Mouse (Mus musculus) midbrain, embryonic 10.5 days (tissue): ENCODE results near the gene Akap13. TPM values are rescaled to one million over a fixed set of nuclear protein-coding genes. Genes with fewer than 3 reads are reported as not detected.

ENCODE experiments used
- DNase-seq: peaks from one replicate; pipeline ENCODE4 v3.0.0-alpha.2; 2017; ENCODE audit warnings: low spot score
- H3K27ac ChIP-seq: fragments of 300-500 bp; sonication (generic); replicated peaks from 2 replicates; pipeline ENCODE4 v1.5.1; 2016; ENCODE audit warnings: mild to moderate bottlenecking
- H3K27me3 ChIP-seq: fragments of 300-500 bp; sonication (generic); 2 replicates; pipeline ENCODE4 v1.6.1; 2016; ENCODE audit warnings: low read depth, mild to moderate bottlenecking; ENCODE audit not compliant: poor library complexity, severe bottlenecking
- H3K36me3 ChIP-seq: fragments of 300-500 bp; sonication (generic); 2 replicates; pipeline ENCODE4 v1.6.1; 2016; ENCODE audit warnings: mild to moderate bottlenecking, moderate library complexity
- H3K4me1 ChIP-seq: fragments of 300-500 bp; sonication (generic); 2 replicates; pipeline ENCODE4 v1.6.1; 2016
- H3K4me3 ChIP-seq: fragments of 300-500 bp; sonication (generic); 2 replicates; pipeline ENCODE4 v1.5.1; 2016; ENCODE audit warnings: mild to moderate bottlenecking, moderate library complexity
- H3K9me3 ChIP-seq: fragments of 300-500 bp; sonication (generic); replicated peaks from 2 replicates; pipeline ENCODE4 v1.6.1; 2016; ENCODE audit warnings: mild to moderate bottlenecking
- WGBS: fragments of 180-500 bp; shearing (Covaris S2); methylation state at CpG from one replicate; pipeline ENCODE4 v1.1.7; 2016; 5-methylcytosine and 5-hydroxymethylcytosine counted together
- polyA plus RNA-seq: library from polyadenylated mRNA; unstranded; fragments of >200 nt; fragmentation: Nextera tagmentation; extraction: Ambion mirVana; gene quantifications from 2 replicates; pipeline ENCODE4 v1.2.1, GENCODE M21; 2016

Akap13 gene
- polyA plus RNA-seq, 1 experiment from 2014 or later, result 29.0 TPM

- Histone ChIP-seq H3K9me3 (no peaks in the 10 kb centered on the region), H3K4me3 (no peak overlapping the region), H3K36me3 (no peaks in the 10 kb centered on the region), H3K4me1 (peaks cover 2% of the 10 kb centered on the region), H3K27me3 (no peaks in the 10 kb centered on the region), H3K27ac (no peak overlapping the region)
- 61% methylated on average over 1 of the region's 1 CpGs for WGBS
- DNase-seq, result no peak
Observed at GRCm38 (mm10) chr7:75656896-75657295, 201.6 kb downstream of the Akap13 start.

- peaks cover 19% of the 10 kb centered on the region for H3K36me3 ChIP-seq
- H3K9me3 ChIP-seq, result no peaks in the 10 kb centered on the region
- no peak overlapping the region for H3K4me3 ChIP-seq
- peaks cover 7% of the 10 kb centered on the region; the same call in 1 of the 2 replicates for H3K4me1 ChIP-seq
- 96% methylated on average over 3 of the region's 3 CpGs for WGBS
- no peak for DNase-seq
- no peaks in the 10 kb centered on the region for H3K27me3 ChIP-seq
- H3K27ac ChIP-seq, result no peak overlapping the region
Observed at GRCm38 (mm10) chr7:75664455-75664854, 209.1 kb downstream of the Akap13 start.

GRCm38 (mm10) chr7:75666982-75667381, 211.6 kb downstream of the Akap13 start:
- Histone ChIP-seq H3K4me1 (peaks cover 7% of the 10 kb centered on the region; the same call in 1 of the 2 replicates), H3K9me3 (no peaks in the 10 kb centered on the region), H3K27ac (no peak overlapping the region), H3K4me3 (no peak overlapping the region), H3K36me3 (peaks cover 19% of the 10 kb centered on the region), H3K27me3 (no peaks in the 10 kb centered on the region)
- WGBS, result 90% methylated on average over 3 of the region's 3 CpGs
- no peak for DNase-seq

- peaks cover 7% of the 10 kb centered on the region; the same call in 1 of the 2 replicates for H3K4me1 ChIP-seq
- H3K4me3 ChIP-seq, result no peak overlapping the region
- no peaks in the 10 kb centered on the region for H3K9me3 ChIP-seq
- H3K27me3 ChIP-seq, result no peaks in the 10 kb centered on the region
- H3K36me3 ChIP-seq, result peaks cover 19% of the 10 kb centered on the region
- DNase-seq, result no peak
- no peak overlapping the region for H3K27ac ChIP-seq
- 92% methylated on average over 6 of the region's 6 CpGs for WGBS
Observed at GRCm38 (mm10) chr7:75667531-75667930, 212.2 kb downstream of the Akap13 start.

GRCm38 (mm10) chr7:75668396-75668795, 213.1 kb downstream of the Akap13 start:
- WGBS, result 72% methylated on average over 1 of the region's 1 CpGs
- H3K4me1 ChIP-seq, result peaks cover 7% of the 10 kb centered on the region; the same call in 1 of the 2 replicates
- no peaks in the 10 kb centered on the region for H3K27me3 ChIP-seq
- DNase-seq, result no peak
- no peak overlapping the region for H3K4me3 ChIP-seq
- H3K27ac ChIP-seq, result no peak overlapping the region
- no peaks in the 10 kb centered on the region for H3K9me3 ChIP-seq
- H3K36me3 ChIP-seq, result peaks cover 19% of the 10 kb centered on the region

- peaks cover 7% of the 10 kb centered on the region; the same call in 1 of the 2 replicates for H3K4me1 ChIP-seq
- H3K27ac ChIP-seq, result no peak overlapping the region
- DNase-seq, result no peak
- 85% methylated on average over 6 of the region's 6 CpGs for WGBS
- H3K27me3 ChIP-seq, result no peaks in the 10 kb centered on the region
- H3K4me3 ChIP-seq, result no peak overlapping the region
- H3K36me3 ChIP-seq, result peaks cover 11% of the 10 kb centered on the region
- no peaks in the 10 kb centered on the region for H3K9me3 ChIP-seq
Observed at GRCm38 (mm10) chr7:75669416-75669815, 214.1 kb downstream of the Akap13 start.

- peaks cover 5% of the 10 kb centered on the region for H3K4me1 ChIP-seq
- H3K36me3 ChIP-seq, result peaks cover 19% of the 10 kb centered on the region
- 57% methylated on average over 9 of the region's 9 CpGs for WGBS
- no peak overlapping the region for H3K27ac ChIP-seq
- no peak overlapping the region for H3K4me3 ChIP-seq
- no peaks in the 10 kb centered on the region for H3K27me3 ChIP-seq
- H3K9me3 ChIP-seq, result no peaks in the 10 kb centered on the region
- DNase-seq, result no peak
Observed at GRCm38 (mm10) chr7:75679631-75680030, 224.3 kb downstream of the Akap13 start.

GRCm38 (mm10) chr7:75682901-75683300, 227.6 kb downstream of the Akap13 start:
- Histone ChIP-seq H3K27ac (no peak overlapping the region), H3K4me3 (no peak overlapping the region), H3K36me3 (peaks cover 26% of the 10 kb centered on the region), H3K9me3 (no peaks in the 10 kb centered on the region), H3K4me1 (peaks cover 5% of the 10 kb centered on the region), H3K27me3 (no peaks in the 10 kb centered on the region)
- DNase-seq, result no peak
- WGBS, result 94% methylated on average over 1 of the region's 1 CpGs

- WGBS, result 84% methylated on average over 6 of the region's 6 CpGs
- Histone ChIP-seq H3K4me3 (no peak overlapping the region), H3K4me1 (peaks cover 5% of the 10 kb centered on the region), H3K27me3 (no peaks in the 10 kb centered on the region), H3K36me3 (peaks cover 26% of the 10 kb centered on the region), H3K27ac (no peak overlapping the region), H3K9me3 (no peaks in the 10 kb centered on the region)
- DNase-seq, result no peak
Observed at GRCm38 (mm10) chr7:75683410-75683809, 228.1 kb downstream of the Akap13 start.

- WGBS, result 96% methylated on average over 3 of the region's 3 CpGs
- DNase-seq, result no peak
Observed at GRCm38 (mm10) chr7:75684976-75685375, 229.6 kb downstream of the Akap13 start.

GRCm38 (mm10) chr7:75686046-75686826, 230.9 kb downstream of the Akap13 start:
- WGBS, result 93% methylated on average over 7 of the region's 7 CpGs

More at GRCm38 (mm10) chr7:75684976-75685375, 229.6 kb downstream of the Akap13 start:
- H3K9me3 ChIP-seq, result no peaks in the 10 kb centered on the region
- H3K27ac ChIP-seq, result no peak overlapping the region
- no peaks in the 10 kb centered on the region; the same call in 1 of the 2 replicates for H3K4me1 ChIP-seq
- H3K27me3 ChIP-seq, result no peaks in the 10 kb centered on the region
- H3K4me3 ChIP-seq, result no peak overlapping the region
- H3K36me3 ChIP-seq, result peaks cover 34% of the 10 kb centered on the region

GRCm38 (mm10) chr7:75686827-75687164, 231.5 kb downstream of the Akap13 start:
- Histone ChIP-seq H3K4me1 (no peaks in the 10 kb centered on the region; the same call in 1 of the 2 replicates), H3K27ac (no peak overlapping the region), H3K36me3 (peaks cover 34% of the 10 kb centered on the region), H3K27me3 (no peaks in the 10 kb centered on the region), H3K4me3 (no peak overlapping the region), H3K9me3 (no peaks in the 10 kb centered on the region)
- DNase-seq, result no peak
- WGBS, result 89% methylated on average over 1 of the region's 1 CpGs

More at GRCm38 (mm10) chr7:75686046-75686826, 230.9 kb downstream of the Akap13 start:
- no peaks in the 10 kb centered on the region for H3K9me3 ChIP-seq
- H3K27ac ChIP-seq, result no peak overlapping the region
- H3K27me3 ChIP-seq, result no peaks in the 10 kb centered on the region
- DNase-seq, result no peak
- no peak overlapping the region for H3K4me3 ChIP-seq
- H3K4me1 ChIP-seq, result no peaks in the 10 kb centered on the region; the same call in 1 of the 2 replicates
- peaks cover 34% of the 10 kb centered on the region for H3K36me3 ChIP-seq

GRCm38 (mm10) chr7:75688144-75688543, 232.8 kb downstream of the Akap13 start:
- 92% methylated on average over 3 of the region's 3 CpGs for WGBS
- Histone ChIP-seq H3K36me3 (peaks cover 38% of the 10 kb centered on the region), H3K27me3 (no peaks in the 10 kb centered on the region), H3K4me1 (no peaks in the 10 kb centered on the region), H3K9me3 (no peaks in the 10 kb centered on the region), H3K4me3 (no peak overlapping the region), H3K27ac (no peak overlapping the region)
- no peak for DNase-seq
